Mouse (Mus musculus): ENCODE data around the gene E130114P18Rik. TPM values are rescaled to one million over a fixed set of nuclear protein-coding genes. Genes with fewer than 3 reads are reported as not detected.

E130114P18Rik gene
- total and polyA plus RNA-seq, 2 experiments, result not detected

DNA sequence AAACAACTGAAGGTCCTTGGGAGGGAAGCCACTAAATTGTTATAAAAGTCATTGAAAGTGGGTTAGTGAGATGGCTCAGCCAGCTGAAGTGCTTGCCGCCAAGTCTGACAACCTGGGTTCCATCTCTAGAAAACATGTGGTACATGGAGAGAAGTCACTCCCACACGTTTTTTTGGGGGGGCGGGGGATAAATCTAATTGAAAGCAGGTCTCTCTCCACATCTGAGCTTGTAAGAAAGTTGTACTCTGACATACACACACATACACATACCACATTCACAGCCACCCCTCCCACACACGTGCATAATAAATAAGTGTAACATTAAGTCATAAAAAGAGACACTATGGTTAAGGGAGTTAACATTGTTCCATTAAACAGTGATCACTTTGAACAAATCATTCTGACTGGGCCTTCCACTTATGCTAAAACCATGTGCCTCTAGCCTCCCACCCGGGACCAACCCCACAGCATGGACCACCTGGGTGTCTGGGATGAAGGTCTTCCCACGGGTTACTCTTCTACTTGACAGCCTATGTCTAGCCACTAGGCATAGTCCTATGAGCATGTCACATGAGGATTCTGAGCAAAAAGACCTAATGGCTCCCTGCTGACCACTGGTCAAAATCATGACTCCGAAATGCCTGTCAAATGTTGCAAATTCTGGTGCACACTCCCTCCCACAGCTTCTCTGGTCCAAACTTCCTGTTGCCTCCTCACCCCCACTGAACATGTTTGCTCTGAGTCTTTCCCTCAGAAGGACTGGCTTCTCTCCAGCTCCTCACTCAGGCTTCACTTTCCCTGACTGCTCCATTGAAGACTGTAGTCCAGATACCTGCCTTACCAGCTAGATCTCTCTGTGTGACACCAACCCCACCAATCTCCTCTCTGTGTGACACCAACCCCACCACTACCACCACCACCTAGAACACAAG, 80.9 kb downstream of the E130114P18Rik start:
- no peaks in the 10 kb centered on the region for H3K4me1 ChIP-seq (ENCODE audit: control insufficient read depth, insufficient read depth, low read length)
- no peaks in the 10 kb centered on the region for H3K27me3 ChIP-seq (ENCODE audit: control insufficient read depth, insufficient read depth, low read length)
- DNase-seq (ENCODE audit: extremely low read depth, low read depth, low spot score), result no peak
- 84% methylated on average over 7 of the region's 7 CpGs for WGBS
- TF ChIP-seq POLR2A (IDR thresholded peaks at IDR 0.05; ENCODE audit: extremely low read depth, insufficient read depth, low read length), result no peak
- no peak for TF ChIP-seq CTCF (IDR thresholded peaks at IDR 0.05; ENCODE audit: low read depth, low read length)
- no peaks in the 10 kb centered on the region for H3K79me2 ChIP-seq (ENCODE audit: control insufficient read depth, insufficient read depth, low read length)
- no peak overlapping the region for H3K9ac ChIP-seq (ENCODE audit: low read depth, low read length)
- no peak overlapping the region for H3K27ac ChIP-seq (replicated peaks; ENCODE audit: insufficient read depth, low read depth, low read length)
- no peaks in the 10 kb centered on the region for H3K36me3 ChIP-seq (ENCODE audit: control insufficient read depth, insufficient read depth, low read length)
- no peak overlapping the region for H3K4me3 ChIP-seq (ENCODE audit: insufficient read depth, low read depth, low read length)

GRCm38 (mm10) chr4:97695414-97696040, 82.4 kb downstream of the E130114P18Rik start:
- Histone ChIP-seq H3K4me3 (ENCODE audit: insufficient read depth, low read depth, low read length) (no peak overlapping the region), H3K4me1 (ENCODE audit: control insufficient read depth, insufficient read depth, low read length) (no peaks in the 10 kb centered on the region), H3K27me3 (ENCODE audit: control insufficient read depth, insufficient read depth, low read length) (no peaks in the 10 kb centered on the region), H3K79me2 (ENCODE audit: control insufficient read depth, insufficient read depth, low read length) (no peaks in the 10 kb centered on the region), H3K36me3 (ENCODE audit: control insufficient read depth, insufficient read depth, low read length) (no peaks in the 10 kb centered on the region), H3K9ac (ENCODE audit: low read depth, low read length) (no peak overlapping the region), H3K27ac (replicated peaks; ENCODE audit: insufficient read depth, low read depth, low read length) (no peak overlapping the region)
- DNase-seq (ENCODE audit: extremely low read depth, low read depth, low spot score), result no peak
- WGBS, result 86% methylated on average over 7 of the region's 7 CpGs
- no peak for TF ChIP-seq CTCF (IDR thresholded peaks at IDR 0.05; ENCODE audit: low read depth, low read length)
- TF ChIP-seq POLR2A (IDR thresholded peaks at IDR 0.05; ENCODE audit: extremely low read depth, insufficient read depth, low read length), result no peak

- DNase-seq (ENCODE audit: extremely low read depth, low read depth, low spot score), result no peak
- TF ChIP-seq POLR2A (IDR thresholded peaks at IDR 0.05; ENCODE audit: extremely low read depth, insufficient read depth, low read length), result no peak
- TF ChIP-seq CTCF (IDR thresholded peaks at IDR 0.05; ENCODE audit: low read depth, low read length), result no peak
- no peaks in the 10 kb centered on the region for H3K27me3 ChIP-seq (ENCODE audit: control insufficient read depth, insufficient read depth, low read length)
These were observed 83.9 kb downstream of the E130114P18Rik start for GRCm38 (mm10) chr4:97693931-97694330.

DNA sequence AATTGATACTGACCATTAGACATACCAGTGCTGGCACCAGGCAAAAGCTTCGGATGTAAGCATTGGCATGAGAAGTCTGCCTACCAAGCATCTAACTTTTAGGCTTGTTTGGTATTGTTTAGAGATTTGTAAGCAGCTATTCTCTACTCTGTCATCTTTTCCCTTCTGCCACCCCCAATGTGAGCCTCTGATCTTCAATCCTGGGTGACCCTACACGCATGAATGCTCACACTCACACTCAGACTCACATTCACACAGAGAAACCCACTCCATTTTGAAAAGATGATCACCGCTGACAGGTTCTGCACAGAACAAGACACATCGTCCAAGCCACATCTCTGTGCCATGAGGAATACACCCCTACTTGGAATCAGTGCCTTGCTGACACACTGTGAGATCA, 84.8 kb downstream of the E130114P18Rik start:
- no peak overlapping the region for H3K9ac ChIP-seq (ENCODE audit: low read depth, low read length)
- DNase-seq (ENCODE audit: extremely low read depth, low read depth, low spot score), result no peak
- 91% methylated on average over 4 of the region's 4 CpGs for WGBS
- no peaks in the 10 kb centered on the region for H3K36me3 ChIP-seq (ENCODE audit: control insufficient read depth, insufficient read depth, low read length)
- H3K27ac ChIP-seq (replicated peaks; ENCODE audit: insufficient read depth, low read depth, low read length), result no peak overlapping the region
- no peak overlapping the region for H3K4me3 ChIP-seq (ENCODE audit: insufficient read depth, low read depth, low read length)
- H3K27me3 ChIP-seq (ENCODE audit: control insufficient read depth, insufficient read depth, low read length), result no peaks in the 10 kb centered on the region
- TF ChIP-seq POLR2A (IDR thresholded peaks at IDR 0.05; ENCODE audit: extremely low read depth, insufficient read depth, low read length), result no peak
- no peak for TF ChIP-seq CTCF (IDR thresholded peaks at IDR 0.05; ENCODE audit: low read depth, low read length)
- H3K79me2 ChIP-seq (ENCODE audit: control insufficient read depth, insufficient read depth, low read length), result no peaks in the 10 kb centered on the region
- H3K4me1 ChIP-seq (ENCODE audit: control insufficient read depth, insufficient read depth, low read length), result no peaks in the 10 kb centered on the region; the same call in 1 of the 2 replicates

More at GRCm38 (mm10) chr4:97693931-97694330, 83.9 kb downstream of the E130114P18Rik start:
- Histone ChIP-seq H3K9ac (ENCODE audit: low read depth, low read length) (no peak overlapping the region), H3K36me3 (ENCODE audit: control insufficient read depth, insufficient read depth, low read length) (no peaks in the 10 kb centered on the region), H3K79me2 (ENCODE audit: control insufficient read depth, insufficient read depth, low read length) (no peaks in the 10 kb centered on the region), H3K4me1 (ENCODE audit: control insufficient read depth, insufficient read depth, low read length) (no peaks in the 10 kb centered on the region; the same call in 1 of the 2 replicates), H3K27ac (replicated peaks; ENCODE audit: insufficient read depth, low read depth, low read length) (no peak overlapping the region), H3K4me3 (ENCODE audit: insufficient read depth, low read depth, low read length) (no peak overlapping the region)
- 95% methylated on average over 4 of the region's 4 CpGs for WGBS

DNA sequence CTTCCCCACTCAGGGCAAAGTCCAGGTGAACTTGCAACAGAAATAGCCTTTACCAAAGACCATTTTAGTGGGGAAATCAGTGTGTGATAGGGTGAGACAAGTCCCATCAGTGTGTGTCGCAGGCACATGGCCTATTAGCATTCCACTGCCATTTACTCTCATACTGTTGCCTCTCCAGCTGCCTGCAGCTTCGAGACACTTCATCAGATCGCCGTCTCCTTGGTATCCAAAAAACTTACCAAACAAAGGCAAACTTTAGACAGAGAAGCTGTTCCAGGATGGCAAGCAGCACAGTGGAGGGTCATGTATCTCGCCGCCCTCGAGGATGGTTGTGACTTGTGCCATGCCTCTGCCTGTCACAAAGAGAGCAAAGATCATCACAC, 87.5 kb downstream of the E130114P18Rik start:
- Histone ChIP-seq H3K9ac (ENCODE audit: low read depth, low read length) (no peak overlapping the region), H3K27ac (replicated peaks; ENCODE audit: insufficient read depth, low read depth, low read length) (no peak overlapping the region), H3K4me3 (ENCODE audit: insufficient read depth, low read depth, low read length) (no peak overlapping the region), H3K79me2 (ENCODE audit: control insufficient read depth, insufficient read depth, low read length) (no peaks in the 10 kb centered on the region), H3K36me3 (ENCODE audit: control insufficient read depth, insufficient read depth, low read length) (no peaks in the 10 kb centered on the region), H3K27me3 (ENCODE audit: control insufficient read depth, insufficient read depth, low read length) (no peaks in the 10 kb centered on the region), H3K4me1 (ENCODE audit: control insufficient read depth, insufficient read depth, low read length) (no peaks in the 10 kb centered on the region; the same call in 1 of the 2 replicates)
- DNase-seq (ENCODE audit: extremely low read depth, low read depth, low spot score), result no peak
- 81% methylated on average over 7 of the region's 7 CpGs for WGBS
- TF ChIP-seq POLR2A (IDR thresholded peaks at IDR 0.05; ENCODE audit: extremely low read depth, insufficient read depth, low read length), result no peak
- TF ChIP-seq CTCF (IDR thresholded peaks at IDR 0.05; ENCODE audit: low read depth, low read length), result no peak
